Mouse (Mus musculus) ovary, adult 18-20 months (tissue): ENCODE measurements at regions not wholly inside any gene's neighbourhood (a gene's known extent, or its start where the extent isn't known, plus 50 kb on each side); places are given as distances from the start of the nearest gene placed in this dataset.
"Not testable (repeated sequence)": the region's sequence is repeated elsewhere in the genome, so short reads cannot be mapped to it uniquely, and the experiment has no call there.

Experiments
- DNase-seq: peaks from one replicate; pipeline ENCODE4 v3.0.0; 2022; ENCODE audit warnings: low spot score, mixed read lengths

- no peak for DNase-seq
These were observed 956.2 kb downstream of the Diaph3 start for GRCm38 (mm10) chr14:86184663-86185381.

GRCm38 (mm10) chr14:86178517-86178916, 962.5 kb downstream of the Diaph3 start:
- DNase-seq = no peak

- no peak for DNase-seq
These were observed 969.9 kb downstream of the Diaph3 start for GRCm38 (mm10) chr14:86171118-86171517.

DNA sequence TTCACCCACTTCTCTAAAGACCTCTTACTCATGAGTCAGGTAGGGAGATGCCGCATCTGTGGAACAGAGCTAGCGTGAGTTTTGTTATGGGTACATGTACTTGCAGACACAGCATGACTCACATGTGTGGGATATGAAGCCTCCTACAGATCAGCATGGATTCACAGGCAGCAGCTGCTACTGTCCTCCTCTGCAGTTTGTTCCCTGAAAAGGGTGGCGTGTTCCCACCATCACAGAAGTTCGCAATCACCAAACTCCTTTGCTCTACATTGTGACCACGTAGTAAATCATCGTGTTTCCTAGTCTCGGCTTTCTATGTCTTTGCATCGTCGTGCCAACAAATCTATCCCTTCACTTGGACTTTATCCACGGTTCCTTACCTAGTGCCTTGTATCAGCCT, 981.9 kb downstream of the Diaph3 start:
- DNase-seq = no peak

DNA sequence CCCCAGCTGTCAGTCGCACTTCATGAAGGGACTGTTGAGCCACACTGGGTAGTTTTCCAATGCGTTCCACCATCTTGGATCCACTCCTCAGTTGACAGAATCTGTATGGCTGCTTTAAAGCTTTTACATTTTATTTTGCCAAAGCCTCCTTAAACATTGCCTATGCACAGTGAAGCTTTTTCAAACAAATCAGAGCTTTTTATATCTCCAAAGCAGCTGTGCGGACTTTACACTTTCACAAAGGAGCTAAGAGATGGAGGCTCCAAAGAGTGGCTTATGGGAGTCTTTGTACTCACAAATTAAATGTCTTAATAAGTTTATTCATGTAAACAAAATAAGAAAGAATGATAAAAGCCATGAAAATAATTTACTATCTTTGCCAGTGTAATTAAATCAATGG, 986.3 kb downstream of the Diaph3 start:
- DNase-seq = no peak

- no peak for DNase-seq
These were observed 989.8 kb downstream of the Diaph3 start for GRCm38 (mm10) chr14:86151276-86151675.

DNA sequence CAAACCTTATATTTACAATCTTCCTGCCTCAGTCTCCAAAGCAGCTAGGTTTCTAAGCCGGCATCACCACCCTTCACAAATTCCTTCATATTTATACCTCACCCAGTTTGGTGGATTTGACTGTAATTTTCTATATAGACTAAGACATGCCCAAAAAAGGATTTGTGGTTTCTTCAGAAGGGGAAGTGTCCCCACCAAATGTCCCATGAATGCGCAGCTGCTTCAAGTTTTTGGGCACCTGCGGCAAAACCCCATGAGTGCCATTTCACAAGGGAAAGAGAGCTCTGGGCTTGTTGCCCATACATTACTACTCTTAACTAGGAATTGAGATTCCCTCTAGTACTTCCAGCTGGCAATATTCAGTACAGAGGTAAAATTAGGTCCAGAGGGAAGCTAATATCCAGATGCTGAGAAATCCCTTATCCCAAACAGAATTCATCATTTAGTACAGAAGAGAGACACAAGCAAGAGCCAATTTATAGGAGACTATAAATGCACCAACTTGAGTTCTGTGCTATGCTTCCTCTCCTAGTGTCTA, 990.6 kb downstream of the Diaph3 start:
- no peak for DNase-seq

DNA sequence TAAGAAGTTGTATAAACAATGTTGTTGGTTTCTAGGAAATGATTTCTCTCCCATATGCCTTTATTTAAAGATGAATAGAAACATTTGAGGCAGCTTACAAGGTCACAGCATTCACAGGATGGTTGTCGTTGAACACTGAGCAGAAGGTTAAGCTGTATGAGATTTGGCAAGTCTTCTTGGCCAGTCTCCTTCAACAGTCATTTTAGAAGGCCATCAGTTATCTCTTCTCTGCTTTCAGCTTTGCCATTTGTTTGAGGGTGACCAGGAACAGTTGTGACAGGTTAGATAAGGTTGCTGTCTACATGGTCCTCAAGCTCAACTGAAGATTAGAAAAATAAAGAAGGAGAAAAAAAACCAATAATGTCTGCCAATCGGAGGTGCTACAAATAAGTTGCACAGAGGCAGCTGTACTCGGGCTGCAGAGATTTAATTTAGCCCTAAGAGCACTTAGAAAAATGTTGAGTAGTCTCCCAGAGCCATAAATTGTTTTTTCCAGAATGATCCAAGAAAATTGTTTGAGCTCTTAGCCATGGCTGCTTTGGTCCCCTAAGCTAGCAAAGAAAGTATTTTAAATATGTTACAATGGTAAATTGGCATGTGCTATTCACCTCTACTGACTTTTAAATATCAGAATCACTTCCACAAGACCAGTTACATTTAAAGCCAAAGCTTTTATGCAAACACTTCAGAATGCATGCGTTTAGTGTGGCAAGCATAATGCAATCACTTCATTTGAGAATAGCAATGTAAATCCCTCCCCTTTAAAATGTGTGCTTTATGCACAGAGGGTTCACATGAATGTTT, 1025.6 kb downstream of the Diaph3 start:
- DNase-seq = no peak

- no peak for DNase-seq
These were observed 1039.5 kb downstream of the Diaph3 start for GRCm38 (mm10) chr14:86101497-86101896.

DNA sequence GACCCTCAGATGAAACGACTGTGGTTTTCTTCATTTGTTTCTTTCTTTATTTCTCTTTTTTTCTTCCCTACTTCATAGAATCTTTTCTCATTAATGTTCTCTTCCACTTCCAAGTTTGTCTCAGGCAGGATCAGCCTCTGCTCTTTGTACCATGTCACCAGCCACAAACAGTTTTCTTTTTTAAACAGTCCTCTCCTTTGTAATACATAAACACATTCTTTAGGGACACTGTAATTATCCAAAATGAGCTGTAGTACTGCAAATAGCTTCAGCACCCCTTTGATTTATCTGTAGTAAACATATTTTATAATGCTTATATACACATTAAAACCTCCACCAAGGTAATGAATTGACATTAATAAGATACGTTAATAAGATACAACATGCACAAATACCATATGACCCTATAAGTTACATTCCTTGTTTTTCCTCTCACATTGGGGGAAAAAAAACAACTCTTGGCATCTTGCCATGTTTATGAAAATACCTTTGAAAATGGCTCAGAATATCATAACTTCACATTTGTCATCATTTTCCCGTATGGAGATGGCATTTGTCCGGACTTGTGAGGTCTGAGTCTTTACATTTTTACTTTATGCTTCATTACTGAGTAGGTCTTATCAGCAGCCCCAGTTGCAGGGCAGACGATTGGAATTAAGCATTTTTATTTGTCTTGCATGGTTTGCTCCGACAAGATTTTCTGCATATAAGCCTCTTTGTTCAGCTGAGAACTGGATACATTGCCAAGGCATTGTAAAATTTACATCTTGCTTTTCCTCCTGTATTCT, 1070.5 kb downstream of the Diaph3 start:
- DNase-seq = no peak

- no peak for DNase-seq
These were observed 1071.7 kb downstream of the Diaph3 start for GRCm38 (mm10) chr14:86069329-86069728.

GRCm38 (mm10) chr14:86067743-86068142, 1073.3 kb downstream of the Diaph3 start:
- DNase-seq = no peak

DNA sequence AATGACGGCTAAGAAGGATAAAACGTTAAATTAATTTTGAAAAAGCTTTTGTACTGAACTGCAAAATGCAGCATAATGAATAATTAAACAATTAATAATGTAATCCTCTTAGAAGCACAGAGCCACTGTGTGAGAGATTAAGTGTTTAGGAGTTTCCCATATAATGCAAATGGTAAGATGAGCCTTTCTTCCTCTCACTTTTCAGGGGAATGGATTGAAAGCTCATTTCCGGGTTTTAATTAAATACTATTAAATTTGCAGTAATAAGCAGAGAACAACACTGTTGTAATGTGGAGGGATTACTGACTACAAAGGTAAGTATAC, 1077.5 kb downstream of the Diaph3 start:
- DNase-seq = no peak

DNA sequence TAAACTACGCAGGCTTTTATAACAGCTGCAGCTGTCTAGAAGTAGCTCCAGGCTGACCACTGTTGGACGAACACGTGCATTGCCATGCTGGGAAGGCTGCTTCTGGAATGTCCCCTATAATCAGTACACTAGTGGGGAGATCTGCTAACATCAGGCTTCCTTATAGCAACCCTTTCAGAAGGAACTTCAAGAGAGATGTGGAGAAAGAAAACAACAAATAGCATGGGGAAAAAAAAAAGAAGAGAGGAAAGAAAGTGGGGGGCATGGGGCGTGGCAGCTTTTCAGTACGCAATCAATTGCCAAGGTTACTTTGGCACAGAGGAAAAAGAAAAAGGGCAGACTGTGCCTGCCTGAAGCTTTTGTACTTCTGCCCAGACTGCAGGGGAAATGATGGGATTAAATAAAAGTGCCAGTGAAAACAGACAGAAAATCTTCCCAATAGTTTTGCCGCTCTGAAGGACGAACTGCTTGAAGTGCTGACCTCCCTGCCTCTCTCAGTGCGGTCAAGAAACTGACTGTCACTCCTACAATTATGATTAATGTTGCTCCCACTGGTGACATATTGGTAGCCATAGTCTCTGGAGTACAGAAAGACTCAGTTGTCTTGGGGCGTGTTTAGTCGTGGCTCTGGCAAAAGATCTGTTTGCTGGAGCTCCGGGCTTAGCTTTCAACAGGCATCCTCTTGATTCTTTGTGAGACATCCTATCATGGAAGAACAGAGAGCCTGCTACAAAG, 1078.0 kb downstream of the Diaph3 start:
- DNase-seq = no peak

DNA sequence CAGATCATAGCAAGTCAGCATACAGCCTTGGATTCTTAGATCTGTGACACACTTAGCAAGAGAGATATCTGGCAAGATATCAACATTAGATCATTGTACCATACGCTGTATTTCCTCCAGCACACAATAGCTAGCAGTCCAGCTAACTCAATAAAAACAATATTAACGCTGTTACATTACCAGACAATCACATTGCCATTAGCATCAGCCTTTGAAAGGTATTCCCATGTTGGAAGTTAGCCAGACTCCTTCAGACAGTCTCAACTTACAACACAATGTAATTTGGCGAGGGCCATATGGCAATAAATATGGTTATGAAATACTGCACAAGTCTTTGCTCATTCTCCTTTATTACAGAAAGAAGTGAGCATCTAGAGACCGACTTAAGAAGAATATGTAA, 1084.0 kb downstream of the Diaph3 start:
- no peak for DNase-seq

DNA sequence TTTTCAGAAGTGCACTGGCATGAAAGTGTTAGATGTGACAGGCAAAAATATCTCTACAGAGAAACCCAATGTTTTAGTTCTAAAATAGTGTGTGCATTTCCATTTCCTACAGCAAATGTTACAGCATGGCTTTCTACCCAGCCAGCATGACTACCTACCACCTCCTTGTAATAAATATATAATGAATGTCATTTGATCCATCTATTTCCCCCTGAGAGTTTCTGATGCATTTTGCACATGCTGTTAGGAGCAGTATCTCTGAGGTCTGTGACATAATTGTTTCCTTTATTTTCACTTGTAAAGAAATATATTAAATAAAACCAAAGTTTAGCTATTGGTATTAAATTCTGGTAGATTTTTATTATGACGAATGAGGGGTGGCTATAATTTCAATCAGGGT, 1086.4 kb downstream of the Diaph3 start:
- no peak for DNase-seq

DNA sequence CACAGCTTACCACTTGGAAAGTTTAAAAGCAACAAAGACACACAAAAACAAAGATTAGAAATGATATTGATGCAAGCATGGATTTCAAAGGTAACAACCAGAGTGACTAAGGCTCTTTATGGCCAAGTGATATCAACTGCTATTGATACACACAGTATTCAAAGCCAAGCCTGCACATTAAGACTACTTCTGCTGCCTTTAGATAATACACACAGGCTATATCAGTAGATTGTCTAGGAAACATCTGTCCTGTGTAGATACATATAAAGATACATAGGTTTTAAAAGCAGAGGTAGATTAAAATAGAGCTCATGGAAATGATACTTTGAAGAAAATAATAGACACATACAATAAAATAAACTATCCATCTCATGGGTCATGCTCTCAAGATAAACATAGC, 1111.6 kb downstream of the Diaph3 start:
- no peak for DNase-seq

DNA sequence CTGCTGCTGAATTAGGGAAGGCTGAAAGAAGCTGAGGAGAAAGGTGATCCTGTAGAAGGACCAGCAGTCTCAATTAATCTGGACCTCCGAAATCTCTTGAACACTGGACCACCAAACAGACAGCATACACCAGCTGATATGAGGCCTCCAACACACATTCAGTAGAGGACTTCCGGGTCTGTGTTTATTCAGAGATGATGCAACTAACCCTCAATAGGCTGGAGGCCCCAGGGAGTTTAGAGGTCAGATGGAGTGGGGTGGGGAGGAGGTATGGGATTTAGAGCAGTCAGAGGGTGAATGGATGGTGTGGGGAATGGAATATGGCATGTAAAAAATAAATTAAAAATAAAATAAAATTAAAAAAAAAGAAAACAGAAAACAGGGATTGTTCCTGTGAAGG, 1123.4 kb downstream of the Diaph3 start:
- not testable (repeated sequence) for DNase-seq
